Mouse (Mus musculus): ENCODE results near the gene Capn1. TPM values are rescaled to one million over a fixed set of nuclear protein-coding genes. Genes with fewer than 3 reads are reported as not detected.

The Capn1 gene
- polyA plus RNA-seq, 1 experiment = not detected

DNA sequence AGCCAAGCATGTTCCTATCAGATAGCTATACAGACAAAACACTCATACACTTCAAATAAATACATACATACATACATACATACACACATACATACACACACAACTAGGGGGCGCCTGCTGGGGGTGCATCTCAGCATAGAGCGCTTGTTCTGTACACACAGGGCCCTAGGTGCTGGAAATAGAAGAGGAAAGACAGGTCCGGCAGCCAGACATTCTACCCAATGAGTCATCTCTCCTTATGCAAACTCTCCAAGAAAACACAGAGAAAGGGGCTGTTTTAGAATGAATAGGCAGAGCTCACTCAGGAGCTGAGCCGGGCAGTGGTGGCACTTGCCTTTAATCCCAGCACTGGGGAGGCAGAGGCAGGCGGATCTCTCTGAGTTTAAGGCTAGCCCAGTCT, 15.7 kb downstream of the Capn1 start:
- WGBS = 66% methylated on average over 5 of the region's 5 CpGs
- no peak overlapping the region for H3K4me3 ChIP-seq (ENCODE audit: insufficient read depth, low read depth, low read length)
- H3K4me1 ChIP-seq (ENCODE audit: control insufficient read depth, insufficient read depth, low read length) = no peaks in the 10 kb centered on the region
- TF ChIP-seq POLR2A (IDR thresholded peaks at IDR 0.05; ENCODE audit: insufficient read depth, low read depth, low read length) (no peak), CTCF (IDR thresholded peaks at IDR 0.05; ENCODE audit: insufficient read depth, low read depth, low read length) (no peak)
- no peak overlapping the region for H3K27ac ChIP-seq (ENCODE audit: insufficient read depth, low read depth, low read length)

DNA sequence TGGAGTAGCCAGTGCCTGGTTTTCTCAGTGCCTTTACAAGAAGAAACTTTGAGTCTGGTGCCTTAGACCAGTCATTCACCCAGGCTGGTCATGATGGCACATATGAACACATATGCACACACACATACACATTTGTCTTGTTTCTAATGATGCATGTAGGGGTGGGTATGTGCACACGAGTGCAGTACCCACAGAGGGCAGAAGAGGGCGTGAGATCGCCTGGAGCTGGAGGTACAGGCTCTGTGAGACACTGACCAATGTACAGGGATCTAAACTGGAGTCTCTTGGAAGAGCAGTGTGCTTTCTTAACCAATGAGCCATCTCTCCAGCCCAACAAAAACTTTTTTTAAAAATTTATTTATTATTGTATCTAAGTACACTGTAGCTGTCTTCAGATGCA, 17.5 kb downstream of the Capn1 start:
- Histone ChIP-seq H3K4me3 (ENCODE audit: insufficient read depth, low read depth, low read length) (no peak overlapping the region), H3K27ac (ENCODE audit: insufficient read depth, low read depth, low read length) (no peak overlapping the region), H3K4me1 (ENCODE audit: control insufficient read depth, insufficient read depth, low read length) (no peaks in the 10 kb centered on the region)
- WGBS = 87% methylated on average over 3 of the region's 3 CpGs
- no peak for TF ChIP-seq CTCF (IDR thresholded peaks at IDR 0.05; ENCODE audit: insufficient read depth, low read depth, low read length)

DNA sequence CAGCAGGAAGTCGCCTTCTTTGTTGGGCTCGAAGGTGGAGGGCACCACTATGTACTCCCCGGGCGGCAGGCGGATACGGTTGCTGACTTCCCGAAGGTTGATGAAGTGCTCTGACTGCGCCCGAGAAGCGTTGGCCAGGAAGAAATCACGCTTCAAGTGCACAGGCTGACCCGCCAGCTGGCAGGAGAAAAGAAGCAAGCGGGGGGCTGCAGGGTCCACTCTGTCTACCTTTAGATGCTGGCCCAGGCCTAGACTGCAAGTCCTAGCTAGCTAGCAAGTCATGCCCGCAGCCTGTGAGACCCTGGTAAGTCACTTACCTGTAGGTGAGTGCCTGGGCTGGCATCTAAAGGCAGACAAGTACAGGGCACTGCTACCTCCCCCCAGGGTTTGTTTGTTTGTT, 21.0 kb downstream of the Capn1 start:
- no peak overlapping the region for H3K4me3 ChIP-seq (ENCODE audit: insufficient read depth, low read depth, low read length)
- no peak overlapping the region for H3K27ac ChIP-seq (ENCODE audit: insufficient read depth, low read depth, low read length)
- WGBS = 89% methylated on average over 14 of the region's 14 CpGs
- H3K4me1 ChIP-seq (ENCODE audit: control insufficient read depth, insufficient read depth, low read length) = no peaks in the 10 kb centered on the region; the same call in 1 of the 2 replicates
- TF ChIP-seq POLR2A (IDR thresholded peaks at IDR 0.05; ENCODE audit: insufficient read depth, low read depth, low read length) = no peak
- TF ChIP-seq CTCF (IDR thresholded peaks at IDR 0.05; ENCODE audit: insufficient read depth, low read depth, low read length) = no peak

GRCm38 (mm10) chr19:5992012-5992411, 23.7 kb downstream of the Capn1 start:
- no peak overlapping the region for H3K4me3 ChIP-seq (ENCODE audit: insufficient read depth, low read depth, low read length)
- 80% methylated on average over 7 of the region's 7 CpGs for WGBS
- TF ChIP-seq POLR2A (IDR thresholded peaks at IDR 0.05; ENCODE audit: insufficient read depth, low read depth, low read length) = no peak
- no peak for TF ChIP-seq CTCF (IDR thresholded peaks at IDR 0.05; ENCODE audit: insufficient read depth, low read depth, low read length)
- H3K27ac ChIP-seq (ENCODE audit: insufficient read depth, low read depth, low read length) = no peak overlapping the region
- no peaks in the 10 kb centered on the region; the same call in 1 of the 2 replicates for H3K4me1 ChIP-seq (ENCODE audit: control insufficient read depth, insufficient read depth, low read length)

- no peak overlapping the region for H3K4me3 ChIP-seq (ENCODE audit: insufficient read depth, low read depth, low read length)
- WGBS = 87% methylated on average over 7 of the region's 7 CpGs
- no peak overlapping the region for H3K27ac ChIP-seq (ENCODE audit: insufficient read depth, low read depth, low read length)
- TF ChIP-seq CTCF (IDR thresholded peaks at IDR 0.05; ENCODE audit: insufficient read depth, low read depth, low read length) = no peak
- no peaks in the 10 kb centered on the region; the same call in 1 of the 2 replicates for H3K4me1 ChIP-seq (ENCODE audit: control insufficient read depth, insufficient read depth, low read length)
Observed at GRCm38 (mm10) chr19:5991467-5991866, 24.2 kb downstream of the Capn1 start.

DNA sequence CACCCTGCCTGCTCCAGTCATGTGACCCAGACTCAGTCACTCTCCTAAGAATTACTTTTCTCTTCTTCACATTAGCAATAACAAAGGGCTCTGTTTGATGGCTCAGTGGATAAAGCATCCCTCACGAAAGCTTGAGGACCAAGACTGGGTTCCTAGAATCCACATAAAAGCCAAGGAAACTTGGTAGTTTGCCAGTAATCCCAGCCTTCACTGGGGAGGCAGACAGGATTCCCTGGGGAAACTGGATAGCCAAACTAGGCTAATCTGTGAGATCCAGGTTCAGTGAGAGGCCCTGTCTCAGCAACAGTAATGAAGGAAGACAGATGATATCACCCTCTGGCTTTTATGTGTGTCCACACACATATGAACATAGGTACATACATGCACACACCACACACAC, 24.8 kb downstream of the Capn1 start:
- TF ChIP-seq CTCF (IDR thresholded peaks at IDR 0.05; ENCODE audit: insufficient read depth, low read depth, low read length) (no peak), POLR2A (IDR thresholded peaks at IDR 0.05; ENCODE audit: insufficient read depth, low read depth, low read length) (no peak)
- Histone ChIP-seq H3K4me1 (ENCODE audit: control insufficient read depth, insufficient read depth, low read length) (no peaks in the 10 kb centered on the region; the same call in 1 of the 2 replicates), H3K4me3 (ENCODE audit: insufficient read depth, low read depth, low read length) (no peak overlapping the region), H3K27ac (ENCODE audit: insufficient read depth, low read depth, low read length) (no peak overlapping the region)
- WGBS = 58% methylated on average over 1 of the region's 1 CpGs

- TF ChIP-seq POLR2A (IDR thresholded peaks at IDR 0.05; ENCODE audit: insufficient read depth, low read depth, low read length) (no peak), CTCF (IDR thresholded peaks at IDR 0.05; ENCODE audit: insufficient read depth, low read depth, low read length) (no peak)
- WGBS = 86% methylated on average over 12 of the region's 12 CpGs
- Histone ChIP-seq H3K27ac (ENCODE audit: insufficient read depth, low read depth, low read length) (no peak overlapping the region), H3K4me1 (ENCODE audit: control insufficient read depth, insufficient read depth, low read length) (peaks cover 2% of the 10 kb centered on the region; the same call in 1 of the 2 replicates), H3K4me3 (ENCODE audit: insufficient read depth, low read depth, low read length) (no peak overlapping the region)
Observed at GRCm38 (mm10) chr19:5990033-5990432, 25.7 kb downstream of the Capn1 start.

- no peak overlapping the region for H3K4me3 ChIP-seq (ENCODE audit: insufficient read depth, low read depth, low read length)
- no peak overlapping the region for H3K27ac ChIP-seq (ENCODE audit: insufficient read depth, low read depth, low read length)
Observed at GRCm38 (mm10) chr19:5989585-5989984, 26.1 kb downstream of the Capn1 start.

GRCm38 (mm10) chr19:5988815-5989452, 26.8 kb downstream of the Capn1 start:
- Histone ChIP-seq H3K4me1 (ENCODE audit: control insufficient read depth, insufficient read depth, low read length) (peaks cover 2% of the 10 kb centered on the region; the same call in 1 of the 2 replicates), H3K27ac (ENCODE audit: insufficient read depth, low read depth, low read length) (no peak overlapping the region), H3K4me3 (ENCODE audit: insufficient read depth, low read depth, low read length) (no peak overlapping the region)
- 26% methylated on average over 13 of the region's 13 CpGs for WGBS
- TF ChIP-seq POLR2A (IDR thresholded peaks at IDR 0.05; ENCODE audit: insufficient read depth, low read depth, low read length) (no peak), CTCF (IDR thresholded peaks at IDR 0.05; ENCODE audit: insufficient read depth, low read depth, low read length) (no peak)

More at GRCm38 (mm10) chr19:5989585-5989984, 26.1 kb downstream of the Capn1 start:
- WGBS = 50% methylated on average over 6 of the region's 6 CpGs
- peaks cover 2% of the 10 kb centered on the region; the same call in 1 of the 2 replicates for H3K4me1 ChIP-seq (ENCODE audit: control insufficient read depth, insufficient read depth, low read length)
- TF ChIP-seq POLR2A (IDR thresholded peaks at IDR 0.05; ENCODE audit: insufficient read depth, low read depth, low read length) (no peak), CTCF (IDR thresholded peaks at IDR 0.05; ENCODE audit: insufficient read depth, low read depth, low read length) (no peak)
